Mouse (Mus musculus) ES-Bruce4 (cell line): ENCODE results near the gene Rasgrf2. TPM values are rescaled to one million over a fixed set of nuclear protein-coding genes. Genes with fewer than 3 reads are reported as not detected.

Source experiments
- H3K27ac ChIP-seq: 2 replicates; pipeline ENCODE4 v1.5.1; 2012; ENCODE audit warnings: low read length, inconsistent platforms; ENCODE audit not compliant: insufficient read depth
- H3K27me3 ChIP-seq: 2 replicates; pipeline ENCODE4 v1.6.1; 2012; ENCODE audit warnings: mild to moderate bottlenecking, low read length, inconsistent platforms; ENCODE audit not compliant: control insufficient read depth, poor library complexity, insufficient read depth, severe bottlenecking
- H3K36me3 ChIP-seq: 2 replicates; pipeline ENCODE4 v1.6.1; 2012; ENCODE audit warnings: inconsistent platforms, mild to moderate bottlenecking, low read length, moderate library complexity; ENCODE audit not compliant: control insufficient read depth, poor library complexity, insufficient read depth, severe bottlenecking
- H3K4me1 ChIP-seq: one replicate; pipeline ENCODE4 v1.8.1; 2011; ENCODE audit warnings: low read length; ENCODE audit not compliant: control insufficient read depth, insufficient read depth
- H3K4me3 ChIP-seq: 2 replicates; pipeline ENCODE4 v1.5.1; 2011; ENCODE audit warnings: low read depth, mild to moderate bottlenecking, low read length
- H3K9ac ChIP-seq: 2 replicates; pipeline ENCODE4 v1.6.1; 2012; ENCODE audit warnings: low read depth, mild to moderate bottlenecking, inconsistent platforms; ENCODE audit not compliant: poor library complexity, severe bottlenecking
- H3K9me3 ChIP-seq: replicated peaks from 2 replicates; pipeline ENCODE4 v1.6.1; 2012; ENCODE audit warnings: mild to moderate bottlenecking, low read length, inconsistent platforms; ENCODE audit not compliant: control insufficient read depth, poor library complexity, insufficient read depth, severe bottlenecking
- CTCF ChIP-seq: IDR thresholded peaks from one replicate; pipeline ENCODE4 v1.8.1; 2011; ENCODE audit warnings: low read depth, low read length
- EP300 ChIP-seq: IDR thresholded peaks from 2 replicates; pipeline ENCODE4 v1.6.1; 2011; ENCODE audit warnings: low read depth, low read length; ENCODE audit not compliant: insufficient read depth
- POLR2A ChIP-seq: IDR thresholded peaks from one replicate; pipeline ENCODE4 v1.8.1; 2011; ENCODE audit warnings: low read length; ENCODE audit not compliant: insufficient read depth
- polyA plus RNA-seq: library from polyadenylated mRNA; stranded (reverse); fragments of >200 nt; gene quantifications from 2 replicates; pipeline ENCODE4 v1.2.4, GENCODE M21; 2011; ENCODE audit warnings: low read depth; ENCODE audit not compliant: missing spikeins, insufficient read depth, insufficient read length

The Rasgrf2 gene
- polyA plus RNA-seq, 1 experiment, result not detected

DNA sequence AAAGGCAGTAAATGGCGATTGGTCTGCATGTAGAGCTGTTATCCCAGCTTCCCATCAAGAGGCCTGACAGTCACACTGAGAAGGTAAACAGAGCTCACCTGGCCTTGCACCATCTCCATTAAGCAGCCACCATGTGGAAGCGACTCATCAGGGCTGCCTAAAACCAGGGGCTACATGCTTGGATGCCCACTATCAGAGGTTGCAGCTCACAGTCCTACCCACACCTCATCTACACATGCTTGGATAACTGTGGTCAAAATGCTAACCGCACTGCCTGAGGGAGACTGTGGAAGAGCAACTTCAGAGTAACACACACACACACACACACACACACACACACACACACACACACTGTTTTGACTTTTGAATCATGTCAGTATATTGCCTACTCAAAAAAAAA lies 101.8 kb downstream of the Rasgrf2 start:
- no peaks in the 10 kb centered on the region for H3K36me3 ChIP-seq
- H3K4me3 ChIP-seq, result no peak overlapping the region
- H3K27me3 ChIP-seq, result no peaks in the 10 kb centered on the region; the same call in 1 of the 2 replicates
- no peak overlapping the region for H3K9ac ChIP-seq
- H3K9me3 ChIP-seq, result no peaks in the 10 kb centered on the region
- H3K4me1 ChIP-seq, result no peaks in the 10 kb centered on the region
- TF ChIP-seq CTCF (no peak), EP300 (no peak), POLR2A (no peak)
- no peak overlapping the region for H3K27ac ChIP-seq

DNA sequence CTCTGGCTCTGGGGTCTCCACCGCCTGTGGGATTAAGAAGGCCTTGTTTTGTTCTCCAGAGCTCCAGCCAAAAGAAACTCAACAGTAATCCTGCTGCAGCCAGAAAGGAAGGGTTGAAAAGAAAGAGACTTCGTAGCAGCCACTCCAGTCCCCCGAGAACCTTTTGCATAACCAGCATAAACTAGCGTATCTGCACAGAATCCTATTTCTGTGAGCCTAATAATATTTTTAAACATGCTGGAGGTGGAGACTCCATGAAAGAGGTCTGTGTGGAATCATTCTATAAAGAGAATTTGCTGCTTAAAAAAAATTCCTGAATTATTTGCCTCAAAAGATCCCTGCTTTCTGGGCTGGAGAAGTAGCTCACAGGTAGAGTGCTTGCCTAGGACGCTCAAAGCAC lies 103.5 kb downstream of the Rasgrf2 start:
- no peaks in the 10 kb centered on the region for H3K9me3 ChIP-seq
- TF ChIP-seq CTCF (no peak), EP300 (no peak), POLR2A (no peak)
- H3K27me3 ChIP-seq, result no peaks in the 10 kb centered on the region
- H3K4me3 ChIP-seq, result no peak overlapping the region
- H3K9ac ChIP-seq, result no peak overlapping the region
- H3K36me3 ChIP-seq, result no peaks in the 10 kb centered on the region
- no peaks in the 10 kb centered on the region for H3K4me1 ChIP-seq
- H3K27ac ChIP-seq, result no peak overlapping the region

DNA sequence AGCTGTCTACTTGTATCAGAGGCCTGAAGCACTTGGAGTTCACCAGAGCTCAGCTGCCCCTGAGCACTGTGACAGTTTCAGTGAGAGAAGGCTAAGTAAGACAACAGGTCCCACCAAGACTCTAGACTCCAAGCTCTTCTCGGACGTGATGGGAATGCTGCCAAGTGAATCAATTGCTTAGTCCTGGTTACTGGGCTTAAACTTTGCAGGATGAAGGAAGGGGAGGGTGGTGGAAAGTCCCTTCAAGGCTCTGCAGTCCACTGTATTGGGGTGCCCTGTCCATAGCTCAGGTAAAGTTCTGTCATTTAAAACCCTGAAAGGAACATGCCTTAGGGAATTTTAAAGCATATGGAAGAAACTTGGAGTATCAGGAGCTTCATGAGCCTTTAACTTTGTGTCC lies 104.8 kb downstream of the Rasgrf2 start:
- Histone ChIP-seq H3K27me3 (no peaks in the 10 kb centered on the region), H3K36me3 (no peaks in the 10 kb centered on the region), H3K4me1 (no peaks in the 10 kb centered on the region), H3K4me3 (no peak overlapping the region), H3K9ac (no peak overlapping the region), H3K9me3 (no peaks in the 10 kb centered on the region), H3K27ac (no peak overlapping the region)
- TF ChIP-seq CTCF (no peak), EP300 (no peak), POLR2A (no peak)

DNA sequence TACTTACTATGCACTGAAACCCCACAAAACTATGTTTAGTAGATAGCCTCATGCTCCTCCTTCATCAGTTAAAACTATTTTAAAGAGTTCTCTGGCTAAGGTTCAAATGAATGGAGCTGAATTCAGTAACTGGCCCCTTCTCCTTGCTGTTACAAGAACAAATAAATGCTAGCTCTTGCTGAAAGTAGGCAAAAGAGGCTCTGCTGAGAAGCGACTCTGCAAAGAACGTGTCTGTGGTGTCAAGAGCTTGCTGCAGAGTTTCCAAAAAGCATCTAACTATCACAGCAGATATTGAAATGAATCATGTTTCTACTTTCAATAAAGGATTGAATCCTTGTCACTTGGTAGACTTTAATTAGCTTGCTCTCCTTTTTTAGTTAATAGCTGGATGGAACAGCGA lies 106.3 kb downstream of the Rasgrf2 start:
- no peak overlapping the region for H3K27ac ChIP-seq
- no peak overlapping the region for H3K4me3 ChIP-seq
- H3K36me3 ChIP-seq, result no peaks in the 10 kb centered on the region
- no peak overlapping the region for H3K9ac ChIP-seq
- no peaks in the 10 kb centered on the region for H3K9me3 ChIP-seq
- H3K4me1 ChIP-seq, result no peaks in the 10 kb centered on the region
- TF ChIP-seq EP300 (no peak), POLR2A (no peak), CTCF (no peak)
- H3K27me3 ChIP-seq, result no peaks in the 10 kb centered on the region

DNA sequence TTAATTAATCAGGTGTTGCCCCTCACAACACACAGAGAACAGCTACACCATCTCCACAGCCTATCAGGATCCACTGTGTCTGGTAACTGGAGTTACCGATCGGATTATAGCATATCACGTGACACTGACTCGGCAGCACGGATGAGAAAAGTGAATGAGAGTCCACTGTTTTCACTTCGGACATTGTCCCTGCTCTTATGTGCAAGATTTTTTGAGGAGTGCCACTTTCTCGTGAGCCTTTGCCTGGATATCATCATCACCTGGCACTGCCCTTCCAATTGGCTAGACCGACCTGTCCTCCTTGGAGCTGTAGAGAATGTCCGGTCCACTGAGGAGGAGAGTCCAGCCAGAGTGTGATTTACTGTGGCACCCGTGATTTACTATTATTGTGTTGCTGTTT lies 109.3 kb downstream of the Rasgrf2 start:
- Histone ChIP-seq H3K27me3 (no peaks in the 10 kb centered on the region), H3K9me3 (no peaks in the 10 kb centered on the region), H3K36me3 (no peaks in the 10 kb centered on the region), H3K27ac (no peak overlapping the region), H3K4me1 (no peaks in the 10 kb centered on the region), H3K9ac (no peak overlapping the region), H3K4me3 (no peak overlapping the region)
- no peak for TF ChIP-seq POLR2A
- no peak for TF ChIP-seq CTCF
- no peak for TF ChIP-seq EP300

DNA sequence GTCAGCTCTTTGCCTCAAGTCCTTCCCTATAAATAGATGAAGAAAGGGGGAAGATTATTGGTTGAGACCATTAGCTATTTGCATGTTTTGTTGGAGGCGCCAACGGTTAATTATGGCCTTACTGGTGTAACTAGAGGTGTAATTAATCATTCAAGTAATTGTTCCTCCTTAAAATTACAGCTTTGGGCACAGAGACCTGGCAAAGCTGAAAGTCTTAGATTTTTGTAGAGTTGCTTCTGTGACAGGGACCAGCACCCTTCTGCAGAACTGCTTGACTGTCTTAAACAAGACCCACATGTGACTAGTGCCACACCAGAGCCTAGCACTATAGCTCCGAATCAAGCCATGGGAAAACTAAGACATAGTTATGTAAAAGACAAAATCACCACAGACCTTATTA lies 134.5 kb downstream of the Rasgrf2 start:
- no peaks in the 10 kb centered on the region for H3K4me1 ChIP-seq
- no peaks in the 10 kb centered on the region for H3K36me3 ChIP-seq
- no peaks in the 10 kb centered on the region for H3K27me3 ChIP-seq
- H3K4me3 ChIP-seq, result no peak overlapping the region
- H3K27ac ChIP-seq, result no peak overlapping the region
- TF ChIP-seq CTCF, result no peak
- H3K9ac ChIP-seq, result no peak overlapping the region
- H3K9me3 ChIP-seq, result no peaks in the 10 kb centered on the region
